Mouse (Mus musculus): ENCODE results near the gene Sppl3. TPM values are rescaled to one million over a fixed set of nuclear protein-coding genes. Genes with fewer than 3 reads are reported as not detected.
A peak's percentile ranks its signal among the peaks of the same experiment; 100 is the strongest.
"Not testable (repeated sequence)": the region's sequence is repeated elsewhere in the genome, so short reads cannot be mapped to it uniquely, and the experiment has no call there.

Gene Sppl3
- polyA plus RNA-seq, 1 experiment from 2014 or later, result 13.1 TPM

- peaks cover 95% of the 10 kb centered on the region for H3K36me3 ChIP-seq (replicated peaks)
- H3K4me3 ChIP-seq, result no peak within 1 kb of the TSS
- WGBS, result 94% methylated on average over 8 of the region's 8 CpGs
These were observed 87.3 kb downstream of the Sppl3 start, which contains the start of gene Gm10401 for GRCm38 (mm10) chr5:115098195-115098594. Gene Gm10401, minus strand, starts transcription at chr5:115098295.

GRCm38 (mm10) chr5:115099530-115099929 lies 88.6 kb downstream of the Sppl3 start:
- peaks cover 93% of the 10 kb centered on the region for H3K36me3 ChIP-seq (replicated peaks)
- no peaks in the 10 kb centered on the region for H3K9me3 ChIP-seq

More at GRCm38 (mm10) chr5:115098195-115098594, 87.3 kb downstream of the Sppl3 start, which contains the start of gene Gm10401:
- peak within 1 kb of the TSS; percentile 14; the same call in 1 of the 2 replicates for H3K27ac ChIP-seq (replicated peaks)
- no peaks in the 10 kb centered on the region for H3K9me3 ChIP-seq
- no peak for DNase-seq (ENCODE audit: low spot score)
- no peaks in the 10 kb centered on the region for H3K27me3 ChIP-seq (replicated peaks; ENCODE audit: low read depth, poor library complexity, severe bottlenecking)
- no peaks in the 10 kb centered on the region for H3K4me1 ChIP-seq

DNA sequence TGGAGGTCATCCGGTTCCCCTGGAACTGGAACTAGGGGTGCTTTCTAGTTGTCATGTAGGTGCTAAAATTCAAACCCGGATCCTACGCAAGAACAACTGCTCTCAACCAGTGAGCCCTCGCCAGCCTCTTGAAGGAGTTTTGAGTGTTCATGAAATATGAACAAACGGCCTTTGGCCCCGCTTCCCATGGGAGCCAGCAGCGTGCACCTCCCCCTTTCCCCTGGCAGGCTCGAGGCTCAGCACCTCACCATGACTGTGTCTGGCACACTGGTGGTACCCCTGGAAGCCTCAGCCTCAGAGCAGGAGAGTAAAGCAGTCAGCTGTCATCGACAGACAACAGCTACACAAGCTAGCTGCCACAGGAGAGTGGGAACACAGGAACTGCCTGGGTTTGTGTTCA lies 89.1 kb downstream of the Sppl3 start:
- 90% methylated on average over 9 of the region's 9 CpGs for WGBS
- Histone ChIP-seq H3K9me3 (no peaks in the 10 kb centered on the region), H3K27me3 (replicated peaks; ENCODE audit: low read depth, poor library complexity, severe bottlenecking) (no peaks in the 10 kb centered on the region), H3K4me1 (no peaks in the 10 kb centered on the region), H3K36me3 (replicated peaks) (peaks cover 88% of the 10 kb centered on the region), H3K27ac (replicated peaks) (no peak overlapping the region), H3K4me3 (no peak overlapping the region)
- DNase-seq (ENCODE audit: low spot score), result no peak

More at GRCm38 (mm10) chr5:115099530-115099929, 88.6 kb downstream of the Sppl3 start:
- no peak for DNase-seq (ENCODE audit: low spot score)
- Histone ChIP-seq H3K27me3 (replicated peaks; ENCODE audit: low read depth, poor library complexity, severe bottlenecking) (no peaks in the 10 kb centered on the region), H3K4me3 (no peak overlapping the region), H3K4me1 (no peaks in the 10 kb centered on the region), H3K27ac (replicated peaks) (no peak overlapping the region)
- 87% methylated on average over 5 of the region's 5 CpGs for WGBS

GRCm38 (mm10) chr5:115100473-115100872 lies 89.5 kb downstream of the Sppl3 start:
- no peak overlapping the region for H3K4me3 ChIP-seq
- H3K36me3 ChIP-seq (replicated peaks), result peaks cover 86% of the 10 kb centered on the region
- no peaks in the 10 kb centered on the region for H3K9me3 ChIP-seq
- no peak for DNase-seq (ENCODE audit: low spot score)
- WGBS, result 81% methylated on average over 6 of the region's 6 CpGs
- H3K27ac ChIP-seq (replicated peaks), result no peak overlapping the region
- no peaks in the 10 kb centered on the region for H3K4me1 ChIP-seq
- no peaks in the 10 kb centered on the region for H3K27me3 ChIP-seq (replicated peaks; ENCODE audit: low read depth, poor library complexity, severe bottlenecking)

DNA sequence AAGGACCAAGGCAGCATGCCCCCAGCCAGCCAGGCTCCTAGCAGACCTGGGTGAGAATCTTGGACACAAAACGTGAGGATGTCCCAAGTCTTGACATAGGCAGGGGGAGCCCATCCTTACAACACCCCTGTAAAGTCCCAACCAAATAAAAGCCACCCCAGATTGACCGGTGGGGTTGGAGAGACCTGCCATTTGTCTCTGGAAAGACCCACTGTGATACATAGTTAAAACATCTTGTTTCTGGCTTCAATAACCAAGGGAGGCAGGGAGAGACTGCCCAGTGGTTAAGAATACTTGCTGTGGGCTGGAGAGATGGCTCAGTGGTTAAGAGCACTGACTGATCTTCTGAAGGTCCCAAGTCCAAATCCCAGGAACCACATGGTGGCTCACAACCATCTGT lies 91.3 kb downstream of the Sppl3 start:
- Histone ChIP-seq H3K9me3 (no peaks in the 10 kb centered on the region), H3K4me3 (no peak overlapping the region), H3K27me3 (replicated peaks; ENCODE audit: low read depth, poor library complexity, severe bottlenecking) (no peaks in the 10 kb centered on the region), H3K36me3 (replicated peaks) (peaks cover 74% of the 10 kb centered on the region), H3K4me1 (no peaks in the 10 kb centered on the region), H3K27ac (replicated peaks) (no peak overlapping the region)
- WGBS, result 86% methylated on average over 2 of the region's 2 CpGs
- DNase-seq (ENCODE audit: low spot score), result no peak

DNA sequence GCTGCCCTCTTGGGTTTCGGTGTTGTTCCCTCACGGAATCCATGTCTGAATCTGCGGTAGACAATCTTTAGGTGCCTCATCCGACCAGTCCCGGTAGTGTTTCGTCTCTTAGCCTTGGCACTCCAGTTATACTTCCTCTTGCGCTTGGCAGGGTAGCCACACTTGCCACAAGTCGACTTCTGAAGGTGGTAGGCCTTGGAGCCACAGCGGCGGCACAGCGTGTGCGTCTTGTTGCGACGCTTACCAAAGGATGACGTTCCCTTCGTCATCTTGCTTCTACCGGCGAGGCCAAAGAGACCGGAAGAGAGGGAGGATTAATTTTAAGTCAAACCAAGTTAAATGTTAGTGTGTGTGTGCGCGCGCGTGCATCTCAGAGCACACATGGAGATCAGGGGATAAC lies 92.3 kb downstream of the Sppl3 start:
- not testable (repeated sequence) for H3K27ac ChIP-seq (replicated peaks); H3K4me1 ChIP-seq; DNase-seq (ENCODE audit: low spot score); H3K4me3 ChIP-seq; H3K27me3 ChIP-seq (replicated peaks; ENCODE audit: low read depth, poor library complexity, severe bottlenecking); H3K9me3 ChIP-seq
- 97% methylated on average over 23 of the region's 23 CpGs for WGBS
- H3K36me3 ChIP-seq (replicated peaks), result peaks cover 74% of the 10 kb centered on the region

DNA sequence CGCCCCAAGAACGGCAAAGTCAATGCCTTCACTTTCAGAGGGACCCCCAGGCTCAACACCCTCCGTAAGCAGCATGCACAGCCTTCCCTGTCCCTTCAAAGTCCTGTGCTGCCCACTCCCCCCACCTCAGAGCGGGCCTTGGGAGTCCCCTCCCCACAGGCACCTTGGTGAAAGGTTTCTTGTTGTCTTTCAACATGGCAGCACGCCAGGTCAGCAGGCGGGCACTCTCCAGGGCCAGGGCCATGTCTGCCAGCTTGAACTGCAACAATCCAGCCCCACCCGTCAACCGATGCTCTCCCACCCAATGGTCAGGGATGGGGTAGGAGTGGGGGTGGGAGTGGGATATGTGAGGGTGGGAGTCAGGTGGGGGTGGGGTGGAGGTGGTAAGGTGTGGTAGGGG lies 100.2 kb downstream of the Sppl3 start:
- 91% methylated on average over 8 of the region's 8 CpGs for WGBS
- no peak for DNase-seq (ENCODE audit: low spot score)
- no peaks in the 10 kb centered on the region for H3K27me3 ChIP-seq (replicated peaks; ENCODE audit: low read depth, poor library complexity, severe bottlenecking)
- no peaks in the 10 kb centered on the region for H3K9me3 ChIP-seq
- H3K36me3 ChIP-seq (replicated peaks), result peaks cover 77% of the 10 kb centered on the region
- H3K4me3 ChIP-seq, result no peak overlapping the region
- peaks cover 17% of the 10 kb centered on the region for H3K4me1 ChIP-seq
- H3K27ac ChIP-seq (replicated peaks), result 0 out of 2 replicates have a peak overlapping the region, but pooled peaks have one; percentile 14

DNA sequence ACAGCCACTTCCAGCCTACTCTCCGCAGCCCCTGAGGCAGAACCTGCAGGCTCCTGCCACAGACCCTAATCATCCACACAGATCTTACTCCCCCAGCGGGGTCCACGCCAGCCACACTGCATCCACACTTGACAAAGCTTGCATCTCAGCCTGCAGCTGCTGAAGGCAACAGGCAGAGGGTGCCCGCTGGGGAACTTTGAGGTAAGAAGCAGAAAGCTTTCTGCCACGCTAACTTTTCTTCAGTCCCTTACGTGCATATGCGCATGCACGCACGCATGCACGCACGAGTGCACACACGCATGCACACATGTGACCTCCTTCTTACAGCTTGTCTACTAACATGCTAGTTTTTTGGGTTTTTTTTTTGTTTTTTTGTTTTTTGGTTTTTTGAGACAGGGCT lies 102.3 kb downstream of the Sppl3 start:
- 94% methylated on average over 12 of the region's 12 CpGs for WGBS
- H3K27me3 ChIP-seq (replicated peaks; ENCODE audit: low read depth, poor library complexity, severe bottlenecking), result no peaks in the 10 kb centered on the region
- H3K36me3 ChIP-seq (replicated peaks), result peaks cover 80% of the 10 kb centered on the region
- H3K27ac ChIP-seq (replicated peaks), result no peak overlapping the region
- peaks cover 17% of the 10 kb centered on the region for H3K4me1 ChIP-seq
- DNase-seq (ENCODE audit: low spot score), result no peak
- H3K4me3 ChIP-seq, result no peak overlapping the region
- H3K9me3 ChIP-seq, result 0 out of 2 replicates have a peak, but pooled peaks cover 4% of the 10 kb centered on the region

- WGBS, result 94% methylated on average over 8 of the region's 8 CpGs
- Histone ChIP-seq H3K4me1 (peaks cover 30% of the 10 kb centered on the region), H3K4me3 (no peak overlapping the region), H3K36me3 (replicated peaks) (peaks cover 77% of the 10 kb centered on the region), H3K27ac (replicated peaks) (no peak overlapping the region), H3K27me3 (replicated peaks; ENCODE audit: low read depth, poor library complexity, severe bottlenecking) (no peaks in the 10 kb centered on the region), H3K9me3 (0 out of 2 replicates have a peak, but pooled peaks cover 4% of the 10 kb centered on the region)
- no peak for DNase-seq (ENCODE audit: low spot score)
These were observed 103.6 kb downstream of the Sppl3 start for GRCm38 (mm10) chr5:115114501-115114900.

DNA sequence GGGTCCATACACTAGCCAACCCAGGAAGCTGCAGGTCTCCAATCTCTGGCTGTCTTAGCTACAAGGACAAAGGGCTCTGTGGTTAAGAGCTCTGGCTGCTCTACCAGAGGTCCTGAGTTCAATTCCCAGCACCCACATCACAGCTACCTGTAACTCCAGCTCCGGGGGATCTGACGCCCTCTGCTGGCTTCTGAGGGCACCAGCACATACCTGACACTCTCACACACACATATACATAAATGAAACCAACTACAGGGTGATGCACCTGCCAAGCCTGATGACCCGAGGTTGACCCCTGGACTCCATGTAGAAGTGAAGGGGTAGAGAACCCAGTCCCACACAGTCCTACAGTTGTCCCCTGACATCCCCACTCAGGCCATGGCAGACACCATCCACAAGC lies 105.5 kb downstream of the Sppl3 start:
- no peak for DNase-seq (ENCODE audit: low spot score)
- 0 out of 2 replicates have a peak, but pooled peaks cover 4% of the 10 kb centered on the region for H3K9me3 ChIP-seq
- peaks cover 57% of the 10 kb centered on the region for H3K36me3 ChIP-seq (replicated peaks)
- no peak overlapping the region for H3K27ac ChIP-seq (replicated peaks)
- H3K4me1 ChIP-seq, result peaks cover 14% of the 10 kb centered on the region
- no peaks in the 10 kb centered on the region for H3K27me3 ChIP-seq (replicated peaks; ENCODE audit: low read depth, poor library complexity, severe bottlenecking)
- H3K4me3 ChIP-seq, result no peak overlapping the region
- 88% methylated on average over 3 of the region's 3 CpGs for WGBS

- H3K9me3 ChIP-seq, result 0 out of 2 replicates have a peak, but pooled peaks cover 4% of the 10 kb centered on the region
- no peak overlapping the region; the same call in 1 of the 2 replicates for H3K4me3 ChIP-seq
- DNase-seq (ENCODE audit: low spot score), result no peak
- no peaks in the 10 kb centered on the region for H3K27me3 ChIP-seq (replicated peaks; ENCODE audit: low read depth, poor library complexity, severe bottlenecking)
- H3K36me3 ChIP-seq (replicated peaks), result peaks cover 55% of the 10 kb centered on the region
- H3K4me1 ChIP-seq, result peaks cover 14% of the 10 kb centered on the region
- H3K27ac ChIP-seq (replicated peaks), result no peak overlapping the region
- 96% methylated on average over 13 of the region's 13 CpGs for WGBS
These were observed 106.5 kb downstream of the Sppl3 start for GRCm38 (mm10) chr5:115117467-115117866.

GRCm38 (mm10) chr5:115118961-115119570 lies 108.1 kb downstream of the Sppl3 start, which contains the start of gene Acads:
Gene Acads, minus strand, starts transcription at chr5:115119346.
- Histone ChIP-seq H3K27ac (replicated peaks) (peak within 1 kb of the TSS; percentile 96), H3K4me3 (peak within 1 kb of the TSS; percentile 89), H3K4me1 (peaks cover 14% of the 10 kb centered on the region), H3K9me3 (0 out of 2 replicates have a peak, but pooled peaks cover 4% of the 10 kb centered on the region), H3K27me3 (replicated peaks; ENCODE audit: low read depth, poor library complexity, severe bottlenecking) (no peaks in the 10 kb centered on the region), H3K36me3 (replicated peaks) (peaks cover 61% of the 10 kb centered on the region)
- DNase-seq (ENCODE audit: low spot score), result peak; percentile 91
- under 1% methylated on average over 39 of the region's 39 CpGs for WGBS

- peaks cover 62% of the 10 kb centered on the region for H3K36me3 ChIP-seq (replicated peaks)
- H3K27me3 ChIP-seq (replicated peaks; ENCODE audit: low read depth, poor library complexity, severe bottlenecking), result no peaks in the 10 kb centered on the region
- no peak overlapping the region for H3K4me3 ChIP-seq
- no peak overlapping the region for H3K27ac ChIP-seq (replicated peaks)
- peaks cover 25% of the 10 kb centered on the region for H3K4me1 ChIP-seq
- H3K9me3 ChIP-seq, result 0 out of 2 replicates have a peak, but pooled peaks cover 4% of the 10 kb centered on the region
- DNase-seq (ENCODE audit: low spot score), result no peak
- 75% methylated on average over 5 of the region's 5 CpGs for WGBS
These were observed 110.0 kb downstream of the Sppl3 start for GRCm38 (mm10) chr5:115120978-115121377.
